Mouse (Mus musculus) cerebellum, adult 9-10 months (tissue): ENCODE measurements around the gene Trim9.

ENCODE experiments used
- DNase-seq: peaks from one replicate; pipeline ENCODE4 v3.0.0; 2022

Gene Trim9

GRCm38 (mm10) chr12:70322790-70323189, 24.6 kb downstream of the Trim9 start:
- no peak for DNase-seq

GRCm38 (mm10) chr12:70316147-70316546, 31.3 kb downstream of the Trim9 start:
- no peak for DNase-seq

- DNase-seq, result no peak
Observed at GRCm38 (mm10) chr12:70307881-70308280, 39.5 kb downstream of the Trim9 start.

DNA sequence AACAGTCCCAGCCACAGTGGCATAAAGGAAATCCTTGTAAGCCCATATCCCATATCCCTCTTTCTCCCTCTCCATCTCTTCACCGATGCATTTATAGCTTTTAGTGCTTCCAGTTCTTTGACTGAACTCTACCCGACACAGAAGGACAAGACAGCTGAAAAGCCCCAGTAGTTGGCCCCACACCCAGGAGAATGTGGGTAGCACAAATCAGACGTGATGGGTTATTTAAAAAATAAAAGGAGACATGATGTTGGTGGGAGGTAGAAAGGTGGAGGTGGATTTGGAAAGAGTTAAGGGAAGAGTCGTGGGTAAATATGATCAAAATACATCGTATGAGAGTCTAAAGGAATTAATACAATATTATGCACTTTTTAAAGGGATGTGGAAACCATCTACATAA, 40.4 kb downstream of the Trim9 start:
- DNase-seq, result no peak

DNA sequence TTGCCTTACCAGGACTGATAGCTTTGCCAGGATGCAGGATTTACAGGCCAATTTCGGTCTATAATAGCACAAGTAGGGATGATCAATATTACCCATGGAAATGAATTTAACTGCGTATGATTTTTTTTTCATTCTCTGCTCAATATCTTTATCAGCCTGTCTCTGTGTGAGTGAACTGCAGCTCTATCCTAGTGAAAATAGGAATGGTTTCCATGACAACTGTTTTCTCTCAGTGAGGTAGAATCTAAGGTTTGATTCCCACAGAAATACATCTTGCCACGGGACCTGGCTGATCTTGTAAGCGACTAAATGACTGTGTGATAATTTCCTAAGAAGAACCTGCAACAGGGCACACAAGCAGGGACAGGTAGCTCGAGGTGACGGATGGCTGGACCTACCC, 43.4 kb downstream of the Trim9 start:
- no peak for DNase-seq

- no peak for DNase-seq
Observed at GRCm38 (mm10) chr12:70303525-70303924, 43.9 kb downstream of the Trim9 start.

GRCm38 (mm10) chr12:70302022-70302720, 45.2 kb downstream of the Trim9 start:
- no peak for DNase-seq

GRCm38 (mm10) chr12:70293927-70294684, 53.3 kb downstream of the Trim9 start:
- no peak for DNase-seq

GRCm38 (mm10) chr12:70293165-70293926, 54.1 kb downstream of the Trim9 start:
- DNase-seq, result no peak

GRCm38 (mm10) chr12:70285521-70285920, 61.9 kb downstream of the Trim9 start:
- DNase-seq, result no peak

DNA sequence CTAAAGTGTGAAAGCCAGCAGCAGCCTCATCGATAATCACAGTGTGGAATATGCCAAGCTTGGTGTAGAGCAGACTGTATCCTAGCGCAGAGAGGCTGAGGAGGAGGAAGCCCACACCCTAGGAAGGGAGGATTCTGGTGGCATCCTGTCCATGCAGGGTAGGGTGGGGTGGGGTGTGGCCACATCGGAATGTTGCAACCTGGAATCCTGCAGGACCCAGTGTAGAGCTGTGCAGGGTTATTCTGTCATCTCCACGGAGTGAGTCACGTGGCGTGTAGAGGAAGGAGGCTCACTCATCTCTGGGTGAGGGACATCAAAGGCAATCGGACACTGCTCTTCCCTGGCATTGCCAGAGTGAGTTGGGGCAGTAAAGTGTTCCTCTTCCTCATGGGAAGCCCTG, 62.4 kb downstream of the Trim9 start:
- DNase-seq, result no peak

GRCm38 (mm10) chr12:70283116-70283731, 64.2 kb downstream of the Trim9 start:
- peak; percentile 52 for DNase-seq

- DNase-seq, result no peak
Observed at GRCm38 (mm10) chr12:70280930-70281329, 66.5 kb downstream of the Trim9 start.

DNA sequence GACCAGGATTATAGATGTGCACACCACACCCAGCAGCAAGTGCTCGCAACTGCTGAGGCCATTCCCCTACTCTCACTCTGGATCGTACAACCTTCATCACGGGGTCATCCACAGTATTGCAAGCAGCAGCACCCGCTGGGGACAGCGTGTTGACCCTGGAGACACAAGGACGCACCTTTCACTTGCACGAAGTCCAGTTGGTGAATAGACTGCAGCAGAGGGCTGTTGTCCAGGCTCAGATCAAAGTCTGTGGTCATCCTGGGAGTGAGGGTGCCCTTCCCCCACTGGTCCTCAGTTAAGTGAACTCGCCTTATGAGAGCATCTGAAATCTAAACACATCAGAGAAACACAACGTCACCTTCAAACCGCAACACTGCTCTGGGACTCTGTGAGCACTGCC, 67.0 kb downstream of the Trim9 start:
- DNase-seq, result no peak

- peak; percentile 24 for DNase-seq
Observed at GRCm38 (mm10) chr12:70277071-70277939, 70.1 kb downstream of the Trim9 start.

GRCm38 (mm10) chr12:70269724-70270123, 77.7 kb downstream of the Trim9 start:
- DNase-seq, result no peak

GRCm38 (mm10) chr12:70267314-70267713, 80.1 kb downstream of the Trim9 start:
- no peak for DNase-seq

DNA sequence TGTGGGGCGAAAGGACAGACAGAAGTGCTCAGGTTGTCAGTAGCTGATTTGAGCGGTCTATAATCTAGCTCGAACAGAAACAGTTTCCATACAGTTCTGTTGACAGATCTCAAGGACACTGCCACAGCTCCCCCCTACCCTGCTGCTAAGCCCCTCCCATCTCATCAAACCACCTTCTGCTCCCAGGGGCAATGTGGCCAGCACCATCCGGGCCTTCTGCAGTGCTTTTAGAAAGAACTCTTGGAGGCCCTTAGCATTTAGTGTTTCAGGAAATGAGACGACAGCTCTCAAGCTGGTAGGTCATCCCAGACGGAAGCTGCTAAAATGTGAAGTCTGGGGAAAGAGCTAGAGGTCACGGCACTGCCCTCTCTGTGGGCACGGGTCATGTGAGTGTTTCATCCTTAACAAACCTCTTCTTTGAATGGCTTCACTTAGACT, 80.9 kb downstream of the Trim9 start:
- no peak for DNase-seq

- no peak for DNase-seq
Observed at GRCm38 (mm10) chr12:70263721-70264120, 83.7 kb downstream of the Trim9 start.

DNA sequence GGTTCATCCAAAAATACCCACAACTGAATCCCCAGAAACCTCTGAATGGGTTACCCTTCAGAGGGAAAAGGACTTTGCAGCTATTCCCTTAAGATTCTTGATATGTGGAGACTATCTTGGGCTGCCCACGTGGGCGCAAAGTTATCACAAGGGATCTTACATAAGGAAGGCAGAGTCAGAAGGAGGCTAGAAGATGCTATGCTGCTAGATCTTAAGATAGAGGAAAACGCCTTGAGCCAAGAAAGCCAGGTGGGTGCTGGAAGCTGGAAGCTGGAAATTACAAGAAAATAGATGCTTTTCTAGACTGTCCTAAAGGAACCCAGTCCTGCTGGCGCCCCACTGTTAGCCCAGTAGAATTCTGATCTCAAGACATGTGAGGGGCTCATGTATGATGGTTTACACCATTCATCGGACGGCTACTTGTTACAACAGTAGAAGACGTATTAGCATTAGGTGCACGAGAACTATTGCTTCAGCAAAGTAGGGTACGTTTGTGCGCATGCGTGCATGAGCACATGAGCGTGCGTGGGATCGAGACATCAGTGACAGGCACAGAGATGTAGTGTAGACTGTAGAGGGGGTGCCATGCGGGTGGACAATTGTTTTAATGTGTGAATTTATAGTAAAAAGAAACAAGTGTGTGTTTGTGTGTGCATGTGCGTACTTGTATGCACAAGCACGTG, 85.0 kb downstream of the Trim9 start:
- no peak for DNase-seq

DNA sequence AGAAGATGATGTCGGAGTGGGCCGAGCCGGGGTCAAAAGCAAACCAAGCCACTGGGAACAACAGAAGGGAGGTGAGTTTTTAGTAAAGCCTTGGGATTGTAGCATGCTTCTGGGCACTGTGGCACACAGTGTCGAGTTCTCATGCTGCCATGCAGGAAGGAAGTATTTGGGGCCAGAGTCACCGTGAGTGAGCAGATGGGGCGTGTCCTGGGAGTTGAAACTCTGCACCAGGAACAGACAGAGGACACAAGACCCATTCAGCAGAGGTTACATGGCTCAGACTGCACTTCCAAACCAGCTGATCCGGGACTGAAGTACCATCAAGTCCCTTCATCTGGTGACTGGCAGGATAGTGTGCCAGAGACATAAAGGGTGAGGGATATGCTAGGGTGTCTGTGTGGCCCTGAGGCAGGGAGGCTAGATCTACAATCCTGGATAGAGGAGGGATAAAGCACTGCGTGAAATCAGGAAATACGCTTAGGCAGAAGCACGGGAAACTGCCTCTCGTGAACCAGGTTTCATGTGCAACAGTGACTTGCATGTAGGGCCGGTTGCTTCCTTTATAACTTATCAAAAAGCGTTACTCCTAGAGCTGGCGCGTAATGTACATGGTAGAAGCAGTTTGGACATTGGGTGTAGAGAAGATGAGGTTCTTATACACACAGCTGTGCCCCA, 96.1 kb downstream of the Trim9 start:
- no peak for DNase-seq
